Mouse (Mus musculus) mouse embryonic stem cell (cell line): Measurements from ENCODE around the gene Itpa.

ENCODE experiments used
- in situ Hi-C, 2 experiments: fragments of 300-500 bp; cut with MboI; formaldehyde crosslinking; loops; 1 replicate in 1 of 2; 3 replicates in 1 of 2; pipeline ENCODE4 v1.14.3; 2019 to 2020; ENCODE audit warnings: low sequenced_read_pairs in 2 of 2, low pct_unique_long_range_greater_than_20kb in 1 of 2, mixed read lengths in 1 of 2; ENCODE audit not compliant: unreplicated experiment in 1 of 2

The Itpa gene

GRCm38 (mm10) chr2:130705178-130705577, 37.8 kb downstream of the Itpa start:
- in situ Hi-C loops = no loop called here

- in situ Hi-C loops = no loop called here
These were observed 39.2 kb downstream of the Itpa start for GRCm38 (mm10) chr2:130706602-130707001.

- in situ Hi-C loops = no loop called here
These were observed 39.6 kb downstream of the Itpa start for GRCm38 (mm10) chr2:130707057-130707456.

DNA sequence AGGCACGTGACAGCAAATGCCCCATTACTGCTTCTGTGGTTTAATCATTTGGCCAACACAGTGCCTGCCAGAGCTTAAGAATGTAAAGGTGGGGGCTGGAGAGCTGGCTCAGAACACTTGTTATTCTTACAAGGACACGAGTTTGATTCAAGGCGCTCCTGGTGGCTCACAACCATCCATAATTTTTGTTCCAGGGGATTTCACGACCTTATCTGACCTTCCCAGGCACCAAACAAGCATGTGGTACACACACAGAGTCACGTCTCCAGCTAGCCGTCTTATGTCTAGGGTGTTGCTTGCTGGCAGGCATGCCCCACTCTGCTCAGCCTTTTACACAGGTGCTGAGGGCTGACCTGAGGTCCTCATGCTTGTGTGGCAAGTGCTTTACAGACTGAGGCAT, 50.5 kb downstream of the Itpa start:
- in situ Hi-C loops = no loop called here

- in situ Hi-C loops = no loop called here
These were observed 57.0 kb downstream of the Itpa start for GRCm38 (mm10) chr2:130724369-130724768.

DNA sequence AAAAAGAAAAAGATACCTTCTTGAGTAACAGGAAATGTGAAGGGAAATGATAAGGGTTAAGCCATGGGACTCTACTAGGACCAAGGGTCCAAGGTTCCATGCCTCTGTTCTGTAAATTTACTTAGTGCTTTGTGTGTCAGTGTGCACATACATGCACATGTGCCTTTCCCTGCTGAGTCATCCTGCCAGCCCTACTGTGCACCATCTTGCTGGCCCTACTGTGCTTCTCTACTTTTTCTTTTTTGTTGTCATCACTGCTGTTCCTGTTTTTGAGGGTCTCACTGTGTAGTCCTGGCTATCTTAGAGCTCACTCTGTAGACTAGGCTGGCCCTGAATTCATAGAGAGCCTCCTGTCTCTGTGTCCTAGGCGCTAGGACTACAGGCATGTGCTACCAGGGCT, 60.3 kb downstream of the Itpa start:
- in situ Hi-C loops = no loop called here

DNA sequence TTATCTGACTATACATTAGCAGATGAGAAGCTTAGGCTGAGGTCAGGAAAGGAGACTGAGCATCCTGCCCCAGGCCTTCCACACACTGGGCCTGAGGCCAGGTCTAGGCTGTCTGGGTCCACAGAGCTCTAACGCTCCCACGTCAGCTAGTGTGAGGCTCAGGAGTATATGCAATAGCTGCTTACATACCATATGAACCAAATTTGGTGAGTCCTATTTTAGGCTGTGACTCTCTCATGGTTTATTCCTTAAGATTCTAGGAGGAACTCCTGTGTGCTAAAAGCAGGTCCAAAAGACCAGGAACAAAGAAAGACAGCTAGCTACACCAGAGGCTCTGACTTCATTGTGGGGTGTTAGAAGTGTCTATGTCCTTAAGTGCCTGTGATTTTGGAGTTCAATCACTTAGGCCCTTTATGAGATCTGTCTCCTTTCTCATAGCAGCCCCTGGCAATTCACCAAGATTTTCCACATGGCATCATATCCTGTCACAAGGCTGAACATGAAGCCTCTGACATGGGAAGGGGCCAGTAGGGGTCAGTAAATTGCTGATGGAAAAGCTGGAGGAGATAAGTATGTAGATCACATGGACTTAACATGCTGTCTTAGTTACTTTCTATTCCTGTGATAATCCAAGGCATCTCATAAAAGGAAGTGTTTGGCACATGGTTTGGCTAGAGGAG, 61.6 kb downstream of the Itpa start:
- in situ Hi-C loops = no loop called here

GRCm38 (mm10) chr2:130730746-130731145, 63.3 kb downstream of the Itpa start:
- in situ Hi-C loops = no loop called here
